34 mouse cellular contexts compared by ENCODE assay signal in genomic region chr16:92601270-92601826, GRCm38 (mm10).
"Had no signal": no experiment of that assay in that cellular context is flagged by ENCODE, and none has a peak within 500 bp of the region (broad histone marks: within the 10 kb centered on the region; RNA-seq: fewer than 3 reads in every experiment).

No protein-coding gene starts in this region.

- DNase-seq: heart, postnatal 10 days; heart, postnatal 14 days; heart, postnatal 36 days; heart, postnatal 4 days; kidney, adult 11 months; kidney, adult 18-20 months; kidney, adult 2 months; kidney, adult 8-10 months; kidney, adult 9 months; kidney, postnatal 10 days; kidney, postnatal 14 days; kidney, postnatal 25 days; kidney, postnatal 36 days; kidney, postnatal 4 days; layer of hippocampus, adult 9-11 months; layer of hippocampus, postnatal 36 days had no signal

- H3K4me3 ChIP-seq: heart, embryonic 10.5 days; heart, embryonic 12.5 days; heart, embryonic 13.5 days; heart, embryonic 15.5 days; hindbrain, embryonic 10.5 days; hindbrain, embryonic 12.5 days; hindbrain, embryonic 13.5 days; hindbrain, embryonic 15.5 days; intestine, embryonic 15.5 days; kidney, embryonic 15.5 days; layer of hippocampus, adult 2 months had no signal

- H3K9me3 ChIP-seq: heart, embryonic 10.5 days; heart, embryonic 12.5 days; heart, embryonic 13.5 days; heart, embryonic 15.5 days; hindbrain, embryonic 10.5 days; hindbrain, embryonic 12.5 days; hindbrain, embryonic 13.5 days; hindbrain, embryonic 15.5 days; intestine, embryonic 15.5 days; kidney, embryonic 15.5 days had no signal

- ATAC-seq: hindbrain, embryonic 16.5 days; hindbrain, postnatal 0 days; inflammation-experienced regulatory T-cells, adult 6 months; intestine, embryonic 15.5 days; intestine, embryonic 16.5 days; intestine, postnatal 0 days had no signal

- H3K4me2 ChIP-seq: heart, embryonic 12.5 days; heart, embryonic 13.5 days; heart, embryonic 15.5 days; hindbrain, embryonic 12.5 days; hindbrain, embryonic 13.5 days; hindbrain, embryonic 14.5 days; hindbrain, embryonic 15.5 days; intestine, embryonic 15.5 days; kidney, embryonic 15.5 days had no signal

- H3K27ac ChIP-seq: heart, embryonic 10.5 days; heart, embryonic 13.5 days; heart, embryonic 15.5 days; hindbrain, embryonic 10.5 days; hindbrain, embryonic 12.5 days; hindbrain, embryonic 13.5 days; hindbrain, embryonic 14.5 days; hindbrain, embryonic 15.5 days; hindbrain, postnatal 0 days; intestine, embryonic 15.5 days; kidney, embryonic 15.5 days; kidney, postnatal 0 days; layer of hippocampus, adult 2 months had no signal

- H3K36me3 ChIP-seq: heart, embryonic 10.5 days; heart, embryonic 12.5 days; heart, embryonic 13.5 days; heart, embryonic 15.5 days; hindbrain, embryonic 10.5 days; hindbrain, embryonic 12.5 days; hindbrain, embryonic 13.5 days; hindbrain, embryonic 15.5 days; intestine, embryonic 15.5 days; kidney, embryonic 15.5 days had no signal

- H3K9ac ChIP-seq: heart, embryonic 12.5 days; heart, embryonic 13.5 days; heart, embryonic 15.5 days; hindbrain, embryonic 12.5 days; hindbrain, embryonic 13.5 days; hindbrain, embryonic 14.5 days; hindbrain, embryonic 15.5 days; intestine, embryonic 15.5 days; kidney, embryonic 15.5 days had no signal
